Mouse (Mus musculus) liver, adult 2 months (tissue): ENCODE measurements around the gene Naa15.

ENCODE experiments used
- CTCF ChIP-seq: fragments of 200-500 bp; IDR thresholded peaks from 2 replicates; pipeline ENCODE4 v1.5.1; 2011; ENCODE audit warnings: low read depth, low read length, control low read depth
- POLR2A ChIP-seq: fragments of 200-500 bp; IDR thresholded peaks from 2 replicates; pipeline ENCODE4 v1.6.1; 2011; ENCODE audit warnings: low read length, control low read depth; ENCODE audit not compliant: insufficient read depth; ENCODE audit errors: extremely low read depth

DNA sequence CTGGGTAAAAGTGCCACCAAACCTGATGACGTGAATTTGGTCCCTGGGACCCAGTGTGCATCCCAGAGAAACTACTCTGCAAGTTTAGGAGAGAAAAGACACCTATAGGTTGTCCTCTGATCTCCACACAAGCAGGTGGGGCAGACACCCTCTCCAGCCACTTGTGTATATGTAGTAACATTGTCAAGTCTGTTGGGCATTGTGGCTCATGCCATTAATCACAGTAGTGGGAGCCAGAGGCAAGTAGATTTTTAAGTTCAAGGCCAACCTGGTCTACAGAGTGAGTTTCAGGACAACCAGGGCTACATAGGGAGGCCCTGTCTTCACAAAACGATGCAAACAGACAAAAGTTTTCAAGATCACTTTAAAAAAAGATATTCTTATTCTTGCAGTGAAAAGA lies 43.1 kb upstream of the Naa15 start:
- TF ChIP-seq CTCF (no peak), POLR2A (no peak)
